Mouse (Mus musculus) left cerebral cortex, adult 8-10 months (tissue): ENCODE measurements around the gene Pou3f3. TPM values are rescaled to one million over a fixed set of nuclear protein-coding genes. Genes with fewer than 3 reads are reported as not detected.

ENCODE experiments used
- DNase-seq, 2 experiments: peaks; one replicate each; pipeline ENCODE4 v3.0.0; 2022; ENCODE audit warnings: low spot score in 2 of 2
- total RNA-seq, 4 experiments: library from RNA; stranded (reverse); gene quantifications; 2 replicates each; pipeline ENCODE4 v1.2.4; 2022

The Pou3f3 gene
- 10 to 100 TPM; 47.4 to 53.3 (median 51.4) TPM for total RNA-seq

DNA sequence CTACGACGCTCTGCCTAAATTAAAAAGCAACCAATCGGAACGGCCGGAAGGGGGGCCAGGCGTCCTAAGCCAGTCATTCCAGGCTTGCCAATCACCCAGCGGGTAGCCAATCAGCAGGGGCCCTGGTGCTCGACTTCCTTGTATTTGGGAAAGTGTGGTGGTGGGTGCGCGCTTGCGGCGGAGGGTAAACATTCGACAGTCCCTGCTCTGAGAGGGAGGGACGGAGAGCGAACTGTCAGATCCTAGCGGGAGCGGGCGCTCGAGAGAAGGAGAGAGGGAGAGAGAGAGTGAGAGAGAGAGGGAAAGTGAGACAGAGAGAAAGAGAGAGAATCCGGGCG lies at the start of gene Pou3f3:
TSS of gene Pou3f3 (plus strand) at position 191 of the 338 bp plus-strand sequence.
- DNase-seq: peak; percentile 96 to 99

DNA sequence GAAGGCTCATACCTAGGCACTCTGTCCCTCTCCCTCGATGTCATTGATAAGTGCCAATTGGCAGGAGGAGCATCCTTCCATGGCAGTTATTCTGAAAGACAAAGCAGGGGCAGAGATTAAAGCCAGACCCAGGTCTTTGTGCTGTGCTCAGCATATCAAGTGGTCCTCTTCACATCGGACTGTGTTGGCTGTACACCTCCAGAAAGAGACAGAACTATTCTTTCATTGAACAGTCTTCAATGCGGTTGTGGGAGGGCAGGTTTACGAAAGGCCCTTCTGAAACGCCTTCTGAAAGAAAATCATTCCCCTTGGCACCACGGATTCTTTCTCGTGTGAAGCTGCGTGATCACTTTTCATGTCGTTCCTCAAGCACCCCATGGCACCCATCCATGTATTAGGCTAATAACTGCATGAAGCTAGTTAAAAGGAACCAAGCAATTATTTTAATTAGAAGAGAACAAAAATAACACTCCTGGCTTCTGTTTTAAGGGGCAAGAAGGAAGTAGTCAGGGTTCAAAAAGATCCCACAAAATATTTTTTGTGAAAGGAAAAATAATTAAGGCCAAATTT lies 47.1 kb upstream of the Pou3f3 start:
- DNase-seq: peak in 1 of 2 experiments; percentile 34

DNA sequence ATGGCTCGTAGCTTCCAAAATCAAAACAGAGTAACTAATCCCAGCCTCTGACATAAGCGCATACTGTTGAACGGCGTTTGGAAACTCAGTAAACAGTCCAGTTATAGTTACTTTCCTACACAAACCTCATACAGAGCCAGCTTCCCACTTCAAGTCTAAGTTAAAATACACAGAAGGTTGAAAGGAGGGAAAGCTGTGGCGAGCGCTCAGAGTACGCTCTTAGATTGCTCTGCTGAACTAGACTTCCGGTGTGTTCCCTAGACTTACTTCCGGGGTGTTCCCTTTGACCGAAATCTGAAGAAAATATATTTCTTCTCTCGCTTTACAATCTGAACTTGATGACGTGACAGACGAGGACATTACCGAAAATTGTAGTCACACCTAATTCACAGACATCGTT lies 44.1 kb upstream of the Pou3f3 start:
- DNase-seq: no peak

DNA sequence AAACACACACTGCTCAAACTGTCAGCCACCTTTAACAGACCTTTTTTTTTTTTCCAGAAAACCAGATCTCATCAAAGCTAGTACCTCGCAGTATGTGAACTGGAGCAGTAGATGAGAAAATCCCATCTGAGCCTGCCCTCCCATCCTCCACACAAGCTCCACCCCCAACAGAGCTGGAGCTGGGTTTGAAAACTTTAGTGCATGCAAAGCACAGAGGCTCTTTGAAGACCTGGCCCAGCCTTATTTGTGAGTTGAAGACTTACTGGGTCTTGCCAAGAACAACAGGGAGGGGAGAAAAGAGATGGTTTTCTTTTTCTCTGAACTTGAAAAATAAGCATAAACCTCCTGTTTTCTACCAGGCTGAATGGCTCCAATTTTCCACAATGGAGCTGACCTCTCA lies 28.0 kb upstream of the Pou3f3 start:
- DNase-seq: no peak

DNA sequence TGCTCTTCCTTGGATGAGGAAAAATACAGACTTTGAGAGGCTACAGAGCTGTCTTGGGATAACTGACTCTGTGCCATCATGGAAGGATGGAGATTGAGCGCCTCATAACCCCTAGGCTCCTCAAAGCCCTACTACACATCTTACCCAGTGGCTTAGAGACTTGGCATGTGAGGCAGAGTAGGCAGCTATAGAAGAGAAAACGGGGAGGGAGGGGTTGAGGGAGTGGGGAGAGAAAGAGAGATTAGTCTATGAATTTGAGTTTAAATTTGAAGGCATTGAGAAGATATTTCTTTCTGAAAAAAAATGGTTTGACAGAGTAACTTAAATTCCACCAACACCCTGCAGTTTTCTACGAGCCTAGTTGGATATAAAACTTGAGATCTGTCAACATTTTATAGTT lies 14.9 kb upstream of the Pou3f3 start:
- DNase-seq: no peak

DNA sequence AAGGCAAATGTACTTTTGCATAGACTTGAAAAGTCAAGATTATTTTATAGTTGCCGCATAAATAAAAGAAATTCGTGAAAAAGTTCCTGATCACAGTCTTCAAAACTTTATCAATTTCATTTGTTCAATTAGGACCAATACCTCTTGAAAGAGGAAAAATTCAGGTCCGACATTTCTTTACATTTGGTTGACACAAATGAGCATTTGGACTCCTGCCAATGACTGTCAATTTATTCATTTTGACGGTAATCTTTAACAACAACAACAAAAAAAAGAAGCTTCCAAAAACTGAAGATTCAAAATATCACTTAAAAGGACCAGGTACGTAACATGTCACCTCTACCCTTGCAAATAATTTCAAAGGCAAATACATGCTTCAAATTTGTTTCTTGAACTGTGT lies 13.8 kb upstream of the Pou3f3 start:
- DNase-seq: no peak

DNA sequence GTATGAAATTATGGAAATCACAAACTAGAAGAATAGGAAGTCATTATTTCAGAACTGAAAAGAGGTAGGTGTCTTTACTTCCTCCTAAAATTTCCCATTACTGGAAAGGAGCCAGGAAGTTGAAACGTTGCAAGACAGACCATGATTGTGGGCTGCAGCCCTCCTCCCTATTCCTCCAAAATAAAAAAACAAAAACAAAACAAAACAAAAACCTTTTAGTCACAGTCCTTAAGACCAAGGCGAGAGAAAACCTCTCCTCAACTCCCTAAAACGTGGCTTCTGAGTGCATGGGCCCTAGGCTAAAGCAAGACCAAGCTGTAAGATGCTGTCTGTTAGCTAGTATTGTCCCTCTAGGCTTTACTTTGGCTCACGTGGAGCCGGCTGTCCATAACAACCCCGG lies 11.7 kb upstream of the Pou3f3 start:
- no peak for DNase-seq

DNA sequence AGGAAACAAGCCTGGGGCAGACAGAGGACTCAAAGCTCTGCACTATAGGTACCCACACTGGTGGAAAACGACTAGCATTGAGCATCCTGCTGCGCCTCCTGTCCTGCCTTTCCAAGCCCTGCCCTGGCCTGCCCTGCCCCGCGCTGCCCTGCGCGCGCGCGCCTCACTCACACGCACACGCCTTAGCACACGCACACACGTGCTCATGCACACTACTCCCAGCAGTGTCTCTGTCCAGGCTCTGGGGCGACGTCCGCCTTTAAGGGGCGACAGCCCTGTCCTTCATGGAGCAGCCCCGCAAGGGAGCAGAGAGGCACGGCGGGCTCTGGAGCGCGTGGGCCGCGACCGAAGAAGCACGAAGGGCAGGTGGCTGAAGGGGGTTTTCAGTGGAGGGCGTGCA lies 11.2 kb upstream of the Pou3f3 start:
- DNase-seq: peak; percentile 58 to 59

DNA sequence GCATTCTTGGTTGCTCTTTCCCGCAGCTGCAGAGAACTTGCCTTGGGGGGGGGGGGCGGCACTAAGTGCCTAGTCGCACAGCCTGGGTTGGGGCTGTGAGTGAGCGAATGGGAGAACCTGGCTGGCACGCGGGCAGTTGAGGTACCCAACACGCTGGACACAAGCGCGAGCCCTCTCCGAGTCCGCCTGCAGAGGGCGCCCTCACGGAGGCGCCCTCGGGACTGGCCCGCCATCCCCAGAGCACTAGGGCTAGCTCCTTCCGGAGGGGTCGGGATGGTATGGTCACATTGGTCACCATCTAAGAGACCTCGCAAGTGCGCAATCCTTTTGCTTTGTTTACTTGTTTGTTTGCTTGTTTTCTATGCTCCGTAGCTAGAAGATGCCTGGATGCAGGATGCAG lies 10.8 kb upstream of the Pou3f3 start:
- peak in 1 of 2 experiments; percentile 37 for DNase-seq

DNA sequence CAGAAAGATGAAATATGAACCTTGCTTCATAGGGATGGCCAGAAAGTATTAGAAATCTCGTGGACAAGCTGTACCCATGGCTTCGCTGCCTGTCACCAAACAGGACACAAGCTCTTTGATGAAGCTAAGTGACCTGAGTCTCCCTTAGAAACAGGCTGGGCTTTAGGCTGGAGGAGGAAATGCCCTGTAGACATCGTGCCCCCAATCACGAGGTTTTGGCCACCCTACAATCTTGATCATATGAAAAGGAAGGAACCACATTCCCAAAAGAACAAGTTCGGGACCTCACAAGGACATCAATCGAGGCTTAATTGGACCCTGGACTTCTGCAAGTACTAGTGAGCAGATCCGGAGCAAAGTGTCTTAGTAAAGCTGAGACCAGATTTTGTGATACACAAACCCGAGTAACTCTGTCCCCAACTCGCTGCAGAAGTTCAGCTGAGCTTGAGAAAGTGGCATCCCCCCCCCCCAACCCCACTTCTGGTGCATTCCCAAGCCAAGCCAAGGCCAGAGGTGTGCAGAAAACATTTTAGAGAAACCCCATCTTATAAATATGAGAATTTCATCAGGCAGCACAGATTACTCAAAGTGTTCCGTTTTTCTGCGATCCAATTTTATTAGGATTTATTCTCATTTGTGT lies 10.1 kb upstream of the Pou3f3 start:
- no peak for DNase-seq

DNA sequence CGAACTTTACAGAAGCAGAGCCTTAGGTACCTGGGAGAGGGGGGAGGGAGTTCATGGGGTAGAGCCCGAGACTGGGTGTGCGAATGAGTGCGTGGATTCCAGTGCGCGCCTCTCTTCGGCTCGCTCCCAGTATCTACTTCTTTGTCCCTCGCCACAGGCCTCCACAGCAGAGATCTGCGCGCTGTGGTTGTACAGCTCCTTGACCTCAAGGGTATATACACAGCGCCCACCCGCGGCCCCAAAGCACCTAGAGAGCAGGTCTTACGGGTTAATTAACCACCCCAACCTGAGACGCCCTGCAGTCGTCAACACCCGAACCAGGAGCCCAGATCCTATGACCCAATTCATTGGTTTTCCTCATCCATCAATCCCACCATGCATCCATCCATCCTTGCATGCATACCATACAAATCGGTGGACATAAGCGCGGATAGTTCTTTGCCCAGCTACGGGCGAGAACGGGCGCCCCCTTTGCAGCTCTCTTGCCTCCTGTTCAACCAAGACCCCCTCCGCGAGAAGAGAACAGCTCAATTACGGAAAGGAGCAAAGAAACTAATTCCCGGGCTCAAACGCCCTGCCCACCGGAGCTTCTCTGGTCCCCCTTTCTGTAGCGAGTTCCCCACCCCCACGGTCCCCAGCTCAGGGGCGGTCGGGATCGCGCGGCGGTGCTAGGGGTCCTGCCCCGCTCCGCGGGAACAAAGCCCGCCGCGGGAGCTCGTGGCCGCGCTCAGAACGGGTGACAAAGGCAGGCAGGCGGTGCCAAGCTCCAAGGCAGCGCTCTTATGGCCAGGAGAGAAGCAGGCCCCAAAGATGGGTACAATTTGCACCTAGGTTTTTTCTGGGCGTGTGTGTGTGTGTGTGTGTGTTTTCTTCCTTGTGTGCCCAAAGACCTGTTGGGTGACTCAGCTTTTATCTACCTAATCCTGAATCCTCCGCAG lies 9.1 kb upstream of the Pou3f3 start:
- DNase-seq: no peak

DNA sequence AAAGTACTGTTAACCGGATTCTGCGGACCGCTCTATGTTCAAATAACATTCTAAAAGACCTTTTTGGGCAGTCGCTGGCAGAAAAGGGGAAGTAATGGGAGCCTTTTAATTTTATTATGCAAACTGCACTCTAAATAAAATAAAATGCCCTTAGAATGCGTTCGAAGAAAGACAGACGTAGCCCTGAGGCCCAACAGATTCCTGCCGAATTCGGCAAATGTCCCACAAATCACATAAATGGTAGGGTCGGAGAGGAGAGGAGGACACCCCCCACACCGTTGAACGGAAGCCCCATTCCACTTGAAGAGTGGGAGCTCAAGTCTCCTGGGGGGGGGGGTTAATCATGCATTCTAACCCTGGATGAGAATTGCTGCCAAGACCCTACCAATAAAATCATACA lies 8.3 kb upstream of the Pou3f3 start:
- no peak for DNase-seq

DNA sequence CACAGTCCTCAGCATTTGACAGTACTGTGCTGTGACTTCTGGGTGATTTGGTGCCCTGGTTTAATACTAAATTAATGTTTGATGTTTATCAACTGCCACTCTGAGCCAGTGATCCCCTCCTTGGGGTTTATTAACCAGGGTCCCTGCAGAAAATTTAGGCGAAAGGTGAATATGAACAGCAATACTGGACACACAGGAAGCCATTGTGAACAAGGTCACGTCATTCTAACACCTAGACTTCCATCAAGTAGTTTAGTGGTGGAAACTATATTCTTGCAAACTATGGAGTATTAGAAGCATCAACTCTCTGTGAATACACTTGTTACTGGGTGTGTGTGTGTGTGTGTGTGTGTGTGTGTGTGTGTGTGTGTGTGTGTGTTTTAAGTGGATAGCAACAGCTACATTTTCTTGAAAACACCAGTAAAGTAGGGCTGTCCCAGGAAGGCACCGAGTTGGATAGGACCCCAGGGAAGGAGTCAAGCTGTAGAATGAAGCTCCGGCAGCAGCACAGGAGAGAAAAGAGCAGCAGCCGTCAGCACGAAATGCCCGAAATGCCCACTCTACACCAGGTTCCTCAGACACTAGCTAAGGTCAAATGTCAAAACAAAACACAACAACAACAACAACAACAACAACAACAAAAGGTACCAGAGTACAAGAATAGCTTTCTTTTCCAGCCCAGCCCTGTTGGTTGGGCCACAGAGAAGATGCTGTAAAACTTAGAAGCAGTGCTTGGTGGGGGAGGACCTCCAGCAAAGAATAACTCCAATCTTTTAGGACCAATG lies 7.6 kb upstream of the Pou3f3 start:
- DNase-seq: no peak

DNA sequence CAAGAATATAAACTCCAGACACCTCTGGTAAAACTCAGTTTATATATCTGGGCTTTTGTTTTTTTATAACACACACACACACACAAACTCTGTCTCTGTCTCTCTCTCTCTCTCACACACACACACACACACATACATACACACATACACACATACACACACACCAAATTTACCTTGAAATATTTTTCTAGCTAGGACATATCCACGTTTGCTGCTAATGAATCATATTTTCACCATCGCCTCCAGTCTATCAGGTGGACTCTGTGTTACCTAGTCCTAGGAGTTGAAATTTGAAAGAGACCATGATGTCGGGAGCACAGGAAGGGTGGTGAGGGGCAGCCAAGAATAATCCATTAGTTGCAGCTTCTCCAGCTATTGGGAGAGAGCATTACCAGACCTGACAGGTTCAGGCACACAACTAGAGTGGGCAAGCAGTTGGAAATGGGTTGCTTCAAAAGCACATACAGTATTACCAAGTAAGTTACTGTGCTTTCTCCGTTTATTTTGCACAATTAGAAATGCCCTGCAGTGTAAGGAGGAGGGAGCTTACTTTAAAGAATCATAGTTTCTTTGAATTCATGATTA lies 6.9 kb upstream of the Pou3f3 start:
- DNase-seq: no peak

DNA sequence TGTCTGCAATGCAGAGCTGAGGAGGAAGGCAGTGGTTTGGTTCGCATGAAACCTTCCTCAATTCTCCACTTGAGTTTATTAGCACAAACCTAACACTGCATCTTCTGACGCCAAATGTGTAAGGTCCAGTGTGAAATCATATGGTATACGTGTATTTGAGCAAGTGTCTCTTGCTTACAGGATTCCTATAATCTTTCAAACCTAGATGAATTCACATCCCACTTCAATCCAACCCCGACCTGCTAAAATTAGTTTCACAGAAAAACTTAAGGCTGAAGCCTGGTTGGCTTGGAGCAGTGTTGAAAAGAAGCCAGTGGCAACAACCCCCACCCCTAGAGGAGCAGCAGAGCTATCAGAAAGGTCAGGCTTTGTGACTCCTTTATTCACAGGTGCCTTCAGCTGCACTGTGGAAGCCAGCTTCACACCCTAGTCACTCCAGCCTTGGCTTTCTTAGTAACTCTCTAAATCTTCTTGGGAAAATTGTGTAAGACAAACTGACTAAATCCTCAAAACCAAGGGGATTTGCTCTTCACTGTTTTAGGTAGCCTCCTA lies 5.5 kb upstream of the Pou3f3 start:
- no peak for DNase-seq

DNA sequence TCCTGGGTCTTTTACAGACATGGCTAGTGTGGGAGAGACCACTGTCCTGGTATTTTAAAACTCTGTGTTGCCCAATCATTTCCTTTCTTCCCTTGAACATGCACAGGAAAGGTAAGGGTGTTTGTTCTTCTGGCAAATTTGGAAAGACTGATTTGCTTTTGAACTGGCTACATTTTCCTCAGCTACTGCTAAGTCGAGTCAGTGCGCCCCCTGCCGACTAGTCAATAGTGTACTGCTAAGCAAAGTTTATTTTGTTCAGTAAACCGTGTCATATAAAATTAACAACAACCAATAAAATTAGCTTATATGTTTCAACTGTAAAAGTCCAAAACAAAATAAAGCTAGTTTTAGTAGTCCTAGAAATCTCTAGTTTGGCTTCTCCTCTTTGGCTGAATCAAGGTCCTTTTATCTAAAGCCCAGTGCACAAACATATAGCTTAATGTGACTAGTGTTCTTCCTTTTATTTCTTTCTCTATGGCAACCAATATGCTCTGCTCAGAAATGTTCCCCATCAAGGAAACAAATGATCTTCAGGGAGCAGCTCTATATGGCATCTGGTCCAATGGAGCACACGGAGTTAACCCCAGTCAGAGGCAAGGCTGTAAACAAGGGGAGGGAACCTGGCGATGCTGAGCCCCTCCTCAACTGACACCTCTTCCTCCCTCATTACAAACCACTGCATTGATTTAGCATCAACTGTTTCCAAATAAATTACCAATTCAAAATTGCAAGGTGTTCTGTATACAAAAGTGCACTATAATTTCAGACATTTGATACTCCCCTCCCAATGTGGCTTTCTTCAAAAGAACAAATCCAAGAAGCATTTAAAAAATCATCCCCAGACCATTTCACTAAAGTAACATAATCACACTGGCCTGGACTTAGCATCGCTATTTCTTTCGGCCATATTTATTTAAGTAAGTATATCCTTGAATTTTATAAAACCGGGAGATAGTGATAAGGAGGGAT lies 4.1 kb upstream of the Pou3f3 start:
- DNase-seq: peak in 1 of 2 experiments; percentile 71

DNA sequence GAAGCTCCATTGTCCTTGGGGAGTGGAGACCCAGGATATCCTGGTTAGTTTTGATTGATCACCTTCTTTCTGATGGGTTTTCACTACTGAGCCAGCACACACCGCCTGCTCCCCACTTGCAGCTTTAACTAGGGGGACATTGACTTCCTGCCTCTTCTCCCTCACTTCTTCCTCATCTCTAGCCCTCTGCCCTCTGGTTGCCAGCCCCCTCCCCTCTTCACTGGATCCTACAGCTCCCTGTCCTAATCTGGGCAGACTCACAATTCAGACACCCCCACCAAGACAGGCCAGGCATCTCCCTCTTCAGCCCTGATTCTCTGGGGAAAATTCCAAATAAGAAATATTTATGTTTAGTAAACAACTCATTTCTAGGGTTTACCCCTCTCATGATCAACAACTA lies 3.3 kb upstream of the Pou3f3 start:
- DNase-seq: no peak

DNA sequence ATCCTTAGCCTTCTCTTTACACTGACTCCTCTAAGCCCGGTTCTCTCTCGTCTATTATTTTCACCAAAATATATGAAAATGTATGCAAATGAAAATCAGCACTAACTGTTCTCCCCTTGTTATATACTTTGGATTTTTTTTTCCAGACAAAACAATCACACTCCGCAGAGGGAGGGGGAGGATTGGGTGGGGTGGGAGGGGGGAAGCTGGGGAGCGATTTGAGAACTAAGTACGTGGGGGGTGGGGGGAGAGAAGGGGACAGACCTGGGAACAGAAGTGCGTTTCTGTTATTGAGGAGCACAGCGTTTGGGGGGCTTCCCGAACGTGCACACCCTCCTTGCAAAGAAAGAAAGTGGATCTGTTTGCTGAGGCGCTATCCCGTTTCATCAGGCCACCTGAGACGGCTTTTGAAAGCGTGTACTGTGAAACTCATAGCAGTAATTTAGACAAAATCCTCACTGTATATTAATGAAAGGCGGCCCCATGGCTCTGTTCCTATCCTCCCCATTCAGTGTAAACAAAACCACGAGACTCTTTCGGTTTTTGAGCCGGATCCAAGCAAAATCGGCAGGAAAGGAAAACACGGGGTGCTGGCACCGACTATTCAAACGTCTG lies 2.4 kb upstream of the Pou3f3 start:
- no peak for DNase-seq

DNA sequence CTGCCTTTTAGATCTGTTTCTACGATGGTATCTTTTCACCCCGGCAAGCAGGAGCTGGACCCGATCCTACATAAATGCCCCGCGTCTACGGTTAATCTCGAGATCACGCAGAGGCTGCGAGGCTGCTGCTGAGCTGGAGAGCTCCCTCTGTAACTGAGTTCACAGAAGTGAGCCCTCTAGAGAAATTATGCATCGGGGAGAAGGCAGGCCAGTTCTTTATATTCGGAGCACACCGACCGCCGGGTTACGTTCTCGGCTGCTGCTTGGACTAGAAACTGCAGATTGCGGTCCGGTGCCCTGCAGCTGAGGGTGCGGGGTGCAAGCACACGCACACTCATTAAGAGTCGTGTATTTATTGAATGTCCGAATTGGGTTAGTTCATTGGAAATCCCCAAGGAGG lies 1.7 kb upstream of the Pou3f3 start:
- peak in 1 of 2 experiments; percentile 71 for DNase-seq

DNA sequence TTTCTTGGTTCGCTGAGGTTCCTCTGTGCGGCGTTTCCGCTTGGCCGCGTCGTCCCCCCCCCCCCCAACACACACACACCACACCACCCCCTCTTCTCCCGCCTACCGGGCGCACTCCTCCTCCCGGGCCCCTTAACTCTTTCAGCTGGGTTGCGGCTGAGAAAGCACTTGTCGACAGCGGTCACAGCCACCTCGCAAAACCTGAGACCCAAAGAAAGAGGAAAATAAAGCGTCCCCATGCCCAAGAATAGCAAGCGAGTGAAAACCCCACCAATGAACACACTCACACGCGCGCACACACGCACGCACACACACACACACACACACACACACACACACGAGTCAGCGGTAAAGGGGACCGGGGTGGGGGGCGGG lies 1.3 kb upstream of the Pou3f3 start:
- DNase-seq: no peak
